Mouse (Mus musculus) left cerebral cortex, adult 8-10 months (tissue): ENCODE data around the gene Shroom4. TPM values are rescaled to one million over a fixed set of nuclear protein-coding genes. Genes with fewer than 3 reads are reported as not detected.

Source experiments
- DNase-seq, 2 experiments: peaks; one replicate each; pipeline ENCODE4 v3.0.0; 2022; ENCODE audit warnings: low spot score in 2 of 2
- total RNA-seq, 4 experiments: library from RNA; stranded (reverse); gene quantifications; 2 replicates each; pipeline ENCODE4 v1.2.4; 2022

The Shroom4 gene
- total RNA-seq, 4 experiments from 2014 or later = 3.2 to 5.6 (median 5.0) TPM

DNA sequence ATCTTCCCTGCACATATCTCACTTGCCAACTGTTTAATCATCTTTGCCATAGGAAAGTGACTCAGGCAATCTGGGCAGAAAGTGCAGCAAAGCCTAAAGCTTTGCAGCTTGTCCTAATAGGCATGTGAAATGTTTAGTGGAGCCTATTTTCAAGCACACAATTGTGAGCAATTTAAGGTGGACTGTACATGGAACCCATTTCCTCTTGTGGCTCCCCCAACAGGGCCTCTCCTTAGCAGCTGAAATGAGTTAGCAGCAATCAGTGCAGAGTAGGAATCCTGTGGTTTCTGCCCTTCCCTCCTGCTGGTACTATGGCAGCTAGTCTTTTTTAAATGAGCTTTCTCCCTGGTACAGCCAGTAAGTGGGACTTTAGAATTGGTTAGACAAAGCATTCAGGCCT lies 95.8 kb downstream of the Shroom4 start:
- DNase-seq = no peak

- DNase-seq = no peak
Measured at GRCm38 (mm10) chrX:6496374-6496773, 96.7 kb downstream of the Shroom4 start.

- DNase-seq = no peak
Measured at GRCm38 (mm10) chrX:6501850-6502249, 102.2 kb downstream of the Shroom4 start.

DNA sequence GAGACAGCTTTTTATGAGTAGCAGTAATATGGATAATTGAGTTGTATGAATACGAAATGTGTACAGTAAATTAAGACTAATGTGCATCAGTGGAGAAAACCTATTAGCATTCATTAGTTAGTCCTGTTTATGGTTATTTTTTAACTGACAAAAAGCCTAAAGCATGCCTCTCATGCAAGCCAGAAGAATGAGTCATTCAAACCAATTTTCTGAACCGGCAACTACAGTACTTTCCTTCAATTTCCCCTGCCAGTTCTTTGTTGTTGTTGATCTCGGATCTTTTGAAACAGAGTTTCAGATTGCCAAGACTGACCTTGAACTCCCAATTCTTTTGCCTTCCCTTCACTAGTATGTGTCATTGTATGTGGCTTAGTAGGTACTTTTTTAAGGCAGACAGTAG lies 117.6 kb downstream of the Shroom4 start:
- DNase-seq = no peak

- no peak for DNase-seq
Measured at GRCm38 (mm10) chrX:6518421-6518820, 118.8 kb downstream of the Shroom4 start.

GRCm38 (mm10) chrX:6522935-6523334 lies 123.3 kb downstream of the Shroom4 start:
- no peak for DNase-seq

DNA sequence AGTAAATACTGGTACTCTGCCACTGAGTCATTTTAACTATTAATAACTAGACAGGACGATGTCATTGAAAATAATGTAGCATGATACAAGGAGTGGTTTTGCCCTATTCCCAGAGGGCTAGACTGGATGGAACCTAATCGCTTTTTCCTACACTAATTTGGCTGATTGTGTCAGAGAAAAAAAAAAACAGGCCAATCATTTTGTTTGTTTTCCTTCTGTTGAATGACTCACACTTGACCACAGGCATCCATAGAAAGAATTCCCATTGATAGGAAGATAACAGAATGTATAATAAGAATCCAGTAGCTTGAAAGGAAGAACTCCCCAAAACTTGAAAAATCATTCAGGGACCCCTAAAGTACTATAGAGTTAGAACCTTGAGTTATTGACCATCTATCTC lies 137.0 kb downstream of the Shroom4 start:
- DNase-seq = no peak

DNA sequence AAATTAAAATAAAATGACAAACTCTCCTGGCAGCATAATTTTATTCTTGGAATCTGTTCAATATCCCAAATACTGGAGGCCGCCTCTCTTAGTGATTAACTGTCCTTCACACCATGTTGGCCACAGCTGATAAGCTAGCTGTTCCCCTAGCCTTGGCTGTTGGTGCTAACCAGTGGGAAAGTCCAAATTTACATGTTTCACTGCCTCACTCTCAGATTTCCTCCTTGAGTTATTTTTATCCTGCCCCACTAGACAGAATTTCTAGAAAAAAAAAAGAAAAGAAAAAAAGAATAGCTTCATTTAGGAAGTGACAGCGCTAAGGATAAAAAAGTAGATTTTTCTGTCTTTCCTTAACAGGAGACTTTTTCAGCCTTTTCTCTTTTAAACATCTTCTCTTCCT lies 138.0 kb downstream of the Shroom4 start:
- no peak for DNase-seq

DNA sequence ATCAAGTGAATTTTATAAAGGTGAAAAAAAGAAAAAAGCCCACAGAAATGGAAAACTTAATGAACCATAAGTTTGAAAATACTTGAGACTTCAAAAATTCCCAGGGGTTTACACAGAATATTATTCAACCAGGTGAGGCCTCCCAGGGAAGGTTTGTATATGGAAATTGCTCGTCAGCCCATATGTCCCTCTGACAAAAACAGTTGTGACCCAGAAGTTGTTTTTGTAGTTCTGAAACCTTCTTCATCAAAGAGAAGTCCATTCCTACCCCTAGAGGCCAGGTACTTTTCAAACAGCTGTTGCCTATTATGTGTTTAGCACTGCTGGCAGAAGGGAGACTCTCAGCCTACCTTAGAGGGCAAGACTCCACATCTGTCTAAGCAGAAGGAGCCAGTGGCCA lies 165.4 kb downstream of the Shroom4 start:
- DNase-seq = no peak

GRCm38 (mm10) chrX:6574511-6574910 lies 174.9 kb downstream of the Shroom4 start:
- DNase-seq = no peak

DNA sequence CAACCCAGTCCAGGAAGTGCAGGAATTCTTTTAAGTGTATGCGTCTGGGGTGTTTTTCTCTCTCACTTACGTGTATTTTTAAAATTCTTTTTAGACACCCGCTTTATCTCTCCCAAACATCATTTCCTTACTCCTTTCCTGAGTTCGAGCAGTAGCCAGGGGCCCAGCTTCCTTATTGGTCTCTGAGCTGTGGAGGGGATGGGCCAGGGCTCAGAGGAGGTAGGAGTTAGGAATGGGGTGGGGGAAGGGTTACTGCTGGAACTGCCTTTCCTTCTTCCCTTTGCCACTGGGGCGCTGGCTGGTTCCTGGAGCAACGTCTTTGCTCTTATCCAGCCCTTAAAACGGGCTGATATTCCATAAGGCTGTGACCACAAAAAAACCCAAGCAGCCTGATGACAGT lies 177.3 kb downstream of the Shroom4 start:
- DNase-seq = no peak

- no peak for DNase-seq
Measured at GRCm38 (mm10) chrX:6580671-6581070, 181.0 kb downstream of the Shroom4 start.

DNA sequence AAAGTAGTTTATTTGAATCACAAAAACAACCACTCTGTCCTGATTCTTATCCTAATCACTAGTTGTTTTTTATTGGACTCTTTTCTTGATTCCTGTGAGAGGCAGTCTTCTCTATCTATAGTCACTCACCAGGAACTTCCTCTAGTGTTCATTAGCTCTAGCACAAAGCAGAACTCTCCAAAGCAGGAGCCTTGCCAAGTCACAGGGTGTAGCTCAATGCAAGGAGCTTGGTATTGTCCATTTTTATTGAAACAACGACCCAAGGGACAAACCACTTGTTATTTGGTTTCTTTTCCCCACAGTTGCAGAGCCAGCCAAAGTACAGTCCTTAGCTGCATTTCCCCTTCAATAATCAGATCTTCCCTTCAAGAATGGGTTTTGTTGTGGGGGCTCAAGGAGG lies 181.5 kb downstream of the Shroom4 start:
- DNase-seq = no peak

- DNase-seq = no peak
Measured at GRCm38 (mm10) chrX:6582646-6583045, 183.0 kb downstream of the Shroom4 start.

GRCm38 (mm10) chrX:6594183-6594582 lies 194.5 kb downstream of the Shroom4 start:
- no peak for DNase-seq

GRCm38 (mm10) chrX:6654024-6654423 lies 254.4 kb downstream of the Shroom4 start:
- DNase-seq = no peak

GRCm38 (mm10) chrX:6658820-6659324 lies 259.2 kb downstream of the Shroom4 start:
- DNase-seq = no peak

Other genes with a start within 250 kb of the Shroom4 start
- gene Nudt10, start 226.8 kb upstream of the Shroom4 start, total RNA-seq = 10 to 100 TPM; 23.7 to 28.0 (median 26.2) TPM
- under 1 TPM; 0.11 to 0.33 (median 0.15) TPM for gene Bmp15, start 79.1 kb upstream of the Shroom4 start, total RNA-seq